Mouse (Mus musculus): ENCODE results near the gene Olfr982.

DNA sequence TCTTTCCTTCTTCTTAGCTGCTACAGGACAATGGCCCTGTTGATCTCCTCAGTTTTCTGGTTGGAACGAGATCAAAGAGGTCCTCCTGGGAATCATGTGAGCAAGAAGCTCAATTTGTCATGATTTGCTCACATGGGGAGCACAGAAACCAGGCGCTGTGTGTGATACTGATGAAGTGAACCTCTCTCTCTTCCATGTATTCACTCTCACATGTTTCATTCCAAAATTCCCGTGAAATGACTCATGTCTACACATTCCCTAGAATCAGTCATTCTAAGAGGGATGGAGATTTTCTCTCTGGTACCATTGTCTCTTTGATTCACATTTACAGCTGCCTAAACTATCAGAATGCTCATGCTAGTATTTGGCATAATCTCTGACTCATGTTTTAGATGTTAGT lies 21.1 kb downstream of the Olfr982 start:
- TF ChIP-seq CTCF (conservative IDR thresholded peaks at IDR 0.05; ENCODE audit: low read length) (no peak), NANOG (IDR thresholded peaks at IDR 0.05; ENCODE audit: borderline replicate concordance, low read length) (no peak)

Data from E14TG2a.4 (cell line).